Mouse (Mus musculus) forebrain, embryonic 16.5 days (tissue): ENCODE measurements around the gene Lactb. TPM values are rescaled to one million over a fixed set of nuclear protein-coding genes. Genes with fewer than 3 reads are reported as not detected.
A peak's percentile ranks its signal among the peaks of the same experiment; 100 is the strongest.

Source experiments
- ATAC-seq: fragments of 200-750 bp; cut with Nextera tagmentation; 2 replicates; pipeline ENCODE4 v1.8.0; 2017; ENCODE audit warnings: mild to moderate bottlenecking, moderate library complexity
- H3K27ac ChIP-seq: fragments of 300-500 bp; sonication (generic); 2 replicates; pipeline ENCODE4 v1.5.1; 2014; ENCODE audit warnings: low read length, control low read depth
- H3K27me3 ChIP-seq: fragments of 300-500 bp; sonication (generic); replicated peaks from 2 replicates; pipeline ENCODE4 v1.6.1; 2014; ENCODE audit warnings: low read length; ENCODE audit not compliant: control insufficient read depth, insufficient read depth
- H3K36me3 ChIP-seq: fragments of 300-500 bp; sonication (generic); 2 replicates; pipeline ENCODE4 v1.6.1; 2014; ENCODE audit not compliant: control insufficient read depth, insufficient read depth
- H3K4me1 ChIP-seq: fragments of 300-500 bp; sonication (generic); replicated peaks from 2 replicates; pipeline ENCODE4 v1.6.1; 2014; ENCODE audit warnings: low read length; ENCODE audit not compliant: control insufficient read depth, insufficient read depth
- H3K4me2 ChIP-seq: fragments of 300-500 bp; sonication (generic); 2 replicates; pipeline ENCODE4 v1.6.1; 2014; ENCODE audit warnings: mild to moderate bottlenecking, low read length, control low read depth
- H3K4me3 ChIP-seq: fragments of 300-500 bp; sonication (generic); replicated peaks from 2 replicates; pipeline ENCODE4 v1.5.1; 2014; ENCODE audit warnings: mild to moderate bottlenecking, low read length, control low read depth
- H3K9ac ChIP-seq: fragments of 300-500 bp; sonication (generic); replicated peaks from 2 replicates; pipeline ENCODE4 v1.6.1; 2014; ENCODE audit warnings: low read depth, low read length, control low read depth
- H3K9me3 ChIP-seq: fragments of 300-500 bp; sonication (generic); 2 replicates; pipeline ENCODE4 v1.6.1; 2016; ENCODE audit warnings: low read length; ENCODE audit not compliant: control insufficient read depth
- WGBS: fragments of 180-500 bp; shearing (Covaris S2); extraction: QIAGEN DNeasy Blood & Tissue Kit; methylation state at CpG from one replicate; pipeline ENCODE4 v1.1.7; 2014; 5-methylcytosine and 5-hydroxymethylcytosine counted together
- polyA plus RNA-seq: library from polyadenylated mRNA; unstranded; fragments of >200 nt; fragmentation: Nextera tagmentation; extraction: Ambion mirVana; gene quantifications from 2 replicates; pipeline ENCODE4 v1.2.1, GENCODE M21; 2015

Lactb gene
- polyA plus RNA-seq, 1 experiment from 2014 or later: 9.6 TPM

- no peak overlapping the region for H3K4me2 ChIP-seq
- no peak overlapping the region for H3K27ac ChIP-seq
- no peaks in the 10 kb centered on the region for H3K9me3 ChIP-seq
- no peaks in the 10 kb centered on the region for H3K36me3 ChIP-seq
- 54% methylated on average over 11 of the region's 11 CpGs for WGBS
- H3K27me3 ChIP-seq: 0 out of 2 replicates have a peak, but pooled peaks cover 2% of the 10 kb centered on the region
- ATAC-seq: no peak
- no peak overlapping the region for H3K9ac ChIP-seq
- no peak overlapping the region for H3K4me3 ChIP-seq
- no peaks in the 10 kb centered on the region for H3K4me1 ChIP-seq
Observed at GRCm38 (mm10) chr9:66988198-66988887, 13.1 kb upstream of the Lactb start.

GRCm38 (mm10) chr9:66985377-66985776 is 10.1 kb upstream of the Lactb start:
- ATAC-seq: no peak
- no peak overlapping the region for H3K9ac ChIP-seq
- H3K4me1 ChIP-seq: no peaks in the 10 kb centered on the region
- no peak overlapping the region for H3K4me3 ChIP-seq
- no peaks in the 10 kb centered on the region for H3K9me3 ChIP-seq
- H3K27ac ChIP-seq: no peak overlapping the region
- no peaks in the 10 kb centered on the region for H3K36me3 ChIP-seq
- 0 out of 2 replicates have a peak, but pooled peaks cover 2% of the 10 kb centered on the region for H3K27me3 ChIP-seq
- H3K4me2 ChIP-seq: no peak overlapping the region
- WGBS: 76% methylated on average over 7 of the region's 7 CpGs

- ATAC-seq: no peak
- Histone ChIP-seq H3K9ac (no peak overlapping the region), H3K4me1 (no peaks in the 10 kb centered on the region), H3K9me3 (no peaks in the 10 kb centered on the region), H3K4me3 (no peak overlapping the region), H3K4me2 (no peak overlapping the region), H3K27me3 (no peaks in the 10 kb centered on the region), H3K27ac (no peak overlapping the region), H3K36me3 (no peaks in the 10 kb centered on the region)
- WGBS: 78% methylated on average over 7 of the region's 7 CpGs
Observed at GRCm38 (mm10) chr9:66982085-66982484, 6.8 kb upstream of the Lactb start.

GRCm38 (mm10) chr9:66980458-66980857 is 5.2 kb upstream of the Lactb start:
- H3K27ac ChIP-seq: no peak overlapping the region
- H3K27me3 ChIP-seq: no peaks in the 10 kb centered on the region
- no peaks in the 10 kb centered on the region for H3K36me3 ChIP-seq
- ATAC-seq: no peak
- no peak overlapping the region for H3K9ac ChIP-seq
- no peaks in the 10 kb centered on the region for H3K9me3 ChIP-seq
- no peak overlapping the region for H3K4me3 ChIP-seq
- 9% methylated on average over 5 of the region's 5 CpGs for WGBS
- no peak overlapping the region for H3K4me2 ChIP-seq
- peaks cover 5% of the 10 kb centered on the region for H3K4me1 ChIP-seq

GRCm38 (mm10) chr9:66978468-66978867 is 3.2 kb upstream of the Lactb start:
- Histone ChIP-seq H3K4me2 (no peak overlapping the region), H3K27me3 (no peaks in the 10 kb centered on the region), H3K4me3 (no peak overlapping the region), H3K9ac (no peak overlapping the region), H3K27ac (no peak overlapping the region), H3K4me1 (peaks cover 8% of the 10 kb centered on the region), H3K9me3 (no peaks in the 10 kb centered on the region), H3K36me3 (no peaks in the 10 kb centered on the region)
- whole genome bisulfite sequencing: 76% methylated on average over 1 of the region's 1 CpGs
- no peak for ATAC-seq

GRCm38 (mm10) chr9:66977982-66978381 is 2.7 kb upstream of the Lactb start:
- WGBS: 87% methylated on average over 1 of the region's 1 CpGs
- no peak overlapping the region for H3K4me3 ChIP-seq
- H3K9me3 ChIP-seq: no peaks in the 10 kb centered on the region
- H3K27me3 ChIP-seq: no peaks in the 10 kb centered on the region
- no peaks in the 10 kb centered on the region for H3K36me3 ChIP-seq
- H3K9ac ChIP-seq: no peak overlapping the region
- peaks cover 8% of the 10 kb centered on the region for H3K4me1 ChIP-seq
- ATAC-seq: no peak
- H3K27ac ChIP-seq: no peak overlapping the region
- no peak overlapping the region for H3K4me2 ChIP-seq

GRCm38 (mm10) chr9:66977121-66977520 is 1.8 kb upstream of the Lactb start:
- Histone ChIP-seq H3K27ac (no peak overlapping the region), H3K36me3 (no peaks in the 10 kb centered on the region), H3K4me3 (no peak overlapping the region), H3K27me3 (no peaks in the 10 kb centered on the region), H3K9ac (no peak overlapping the region), H3K4me1 (peaks cover 8% of the 10 kb centered on the region), H3K9me3 (no peaks in the 10 kb centered on the region), H3K4me2 (no peak overlapping the region)
- no peak for ATAC-seq
- 83% methylated on average over 5 of the region's 5 CpGs for WGBS

GRCm38 (mm10) chr9:66974721-66975225 is 511 bp downstream of the Lactb start:
- H3K27ac ChIP-seq: peak overlapping the region; percentile 84
- no peaks in the 10 kb centered on the region for H3K27me3 ChIP-seq
- peaks cover under 1% of the 10 kb centered on the region for H3K36me3 ChIP-seq
- H3K9me3 ChIP-seq: no peaks in the 10 kb centered on the region
- peak overlapping the region; percentile 85 for H3K9ac ChIP-seq
- H3K4me2 ChIP-seq: peak overlapping the region; percentile 58
- H3K4me1 ChIP-seq: peaks cover 8% of the 10 kb centered on the region
- 0% methylated on average over 41 of the region's 41 CpGs for WGBS
- peak overlapping the region; percentile 94 for H3K4me3 ChIP-seq
- ATAC-seq: peak; percentile 73

GRCm38 (mm10) chr9:66971116-66971515 is 4.2 kb downstream of the Lactb start:
- Histone ChIP-seq H3K4me1 (peaks cover 8% of the 10 kb centered on the region), H3K36me3 (peaks cover 8% of the 10 kb centered on the region), H3K4me2 (no peak overlapping the region), H3K9ac (no peak overlapping the region), H3K4me3 (no peak overlapping the region), H3K9me3 (no peaks in the 10 kb centered on the region), H3K27me3 (no peaks in the 10 kb centered on the region), H3K27ac (no peak overlapping the region)
- WGBS: 73% methylated on average over 8 of the region's 8 CpGs
- ATAC-seq: no peak
